Mouse (Mus musculus) MEL (cell line): Measurements from ENCODE around the gene Efr3b. TPM values are rescaled to one million over a fixed set of nuclear protein-coding genes. Genes with fewer than 3 reads are reported as not detected.

ENCODE experiments used
- DNase-seq: peaks from one replicate; pipeline ENCODE4 v3.0.0; 2011; ENCODE audit warnings: low read depth, low spot score
- H3K27ac ChIP-seq: 2 replicates; pipeline ENCODE4 v1.5.1; 2012; ENCODE audit warnings: low read depth, mild to moderate bottlenecking, control low read depth, low read length, moderate library complexity; ENCODE audit not compliant: control insufficient read depth
- H3K27me3 ChIP-seq, 2 experiments: fragments of 150-350 bp in 1 of 2; sonication (generic) in 1 of 2; 2 replicates each; pipeline ENCODE4 v1.6.1; 2012; ENCODE audit warnings: low read length in 2 of 2, mild to moderate bottlenecking in 2 of 2, improper control_type of control experiment in 1 of 2, moderate library complexity in 1 of 2; ENCODE audit not compliant: insufficient read depth in 2 of 2, control insufficient read depth in 1 of 2
- H3K36me3 ChIP-seq, 2 experiments: 2 replicates each; pipeline ENCODE4 v1.6.1; 2012 to 2014; ENCODE audit warnings: low read length in 2 of 2, improper control_type of control experiment in 1 of 2, inconsistent platforms in 1 of 2, mild to moderate bottlenecking in 1 of 2; ENCODE audit not compliant: insufficient read depth in 2 of 2, control insufficient read depth in 1 of 2
- H3K4me1 ChIP-seq, 2 experiments: fragments of 150-350 bp in 1 of 2; sonication (generic) in 1 of 2; 2 replicates each; pipeline ENCODE4 v1.6.1; 2012; ENCODE audit warnings: low read length in 2 of 2, improper control_type of control experiment in 1 of 2, mild to moderate bottlenecking in 1 of 2; ENCODE audit not compliant: insufficient read depth in 2 of 2, control insufficient read depth in 1 of 2
- H3K4me3 ChIP-seq, 2 experiments: fragments of 150-350 bp in 1 of 2; sonication (generic) in 1 of 2; 2 replicates each; pipeline ENCODE4 v1.5.1; 2012; ENCODE audit warnings: low read depth in 2 of 2, low read length in 2 of 2, mild to moderate bottlenecking in 2 of 2, moderate library complexity in 2 of 2, control low read depth in 1 of 2, improper control_type of control experiment in 1 of 2; ENCODE audit not compliant: control insufficient read depth in 1 of 2, insufficient read depth in 1 of 2
- H3K79me2 ChIP-seq: 2 replicates; pipeline ENCODE4 v1.6.1; 2012; ENCODE audit warnings: mild to moderate bottlenecking, low read length, moderate library complexity; ENCODE audit not compliant: control insufficient read depth, poor library complexity, insufficient read depth
- H3K9ac ChIP-seq: 2 replicates; pipeline ENCODE4 v1.6.1; 2012; ENCODE audit warnings: low read depth, mild to moderate bottlenecking, control low read depth, low read length, moderate library complexity; ENCODE audit not compliant: control insufficient read depth, poor library complexity, severe bottlenecking
- H3K9me3 ChIP-seq: fragments of 150-350 bp; sonication (generic); replicated peaks from 2 replicates; pipeline ENCODE4 v1.6.1; 2012; ENCODE audit warnings: mild to moderate bottlenecking, low read length, improper control_type of control experiment, moderate library complexity; ENCODE audit not compliant: insufficient read depth
- CHD1 ChIP-seq: IDR thresholded peaks from 2 replicates; pipeline ENCODE4 v1.6.1; 2012; ENCODE audit warnings: low read depth, mild to moderate bottlenecking, inconsistent platforms, low read length, improper control_type of control experiment
- E2F4 ChIP-seq: IDR thresholded peaks from 2 replicates; pipeline ENCODE4 v1.6.1; 2011; ENCODE audit warnings: low read depth, low read length, improper control_type of control experiment, borderline replicate concordance
- EP300 ChIP-seq, 2 experiments: IDR thresholded peaks; 2 replicates each; pipeline ENCODE4 v1.6.1; 2011; ENCODE audit warnings: improper control_type of control experiment in 2 of 2, low read length in 2 of 2, low read depth in 1 of 2, mild to moderate bottlenecking in 1 of 2
- JUND ChIP-seq: IDR thresholded peaks from 2 replicates; pipeline ENCODE4 v1.6.1; 2011; ENCODE audit warnings: low read depth, mild to moderate bottlenecking, improper control_type of control experiment, low read length
- MAFK ChIP-seq: IDR thresholded peaks from 2 replicates; pipeline ENCODE4 v1.6.1; 2011; ENCODE audit warnings: low read depth, mild to moderate bottlenecking, low read length, improper control_type of control experiment, borderline replicate concordance
- MAX ChIP-seq: IDR thresholded peaks from 2 replicates; pipeline ENCODE4 v1.6.1; 2011; ENCODE audit warnings: low read length, improper control_type of control experiment
- MAZ ChIP-seq: IDR thresholded peaks from 2 replicates; pipeline ENCODE4 v1.6.1; 2012; ENCODE audit warnings: low read depth, mild to moderate bottlenecking, inconsistent platforms, low read length, improper control_type of control experiment
- MEF2A ChIP-seq: IDR thresholded peaks from 2 replicates; pipeline ENCODE4 v1.6.1; 2014; ENCODE audit warnings: low read depth, mild to moderate bottlenecking, inconsistent platforms, low read length, improper control_type of control experiment; ENCODE audit not compliant: poor library complexity, insufficient replicate concordance, severe bottlenecking; ENCODE audit errors: extremely low read depth
- MYB ChIP-seq: IDR thresholded peaks from 2 replicates; pipeline ENCODE4 v1.6.1; 2011; ENCODE audit warnings: mild to moderate bottlenecking, low read depth, low read length, improper control_type of control experiment
- NRF1 ChIP-seq: IDR thresholded peaks from 2 replicates; pipeline ENCODE4 v1.6.1; 2014; ENCODE audit warnings: low read depth, mild to moderate bottlenecking, inconsistent platforms, low read length, improper control_type of control experiment, moderate library complexity; ENCODE audit not compliant: poor library complexity, insufficient read depth, severe bottlenecking
- POLR2A ChIP-seq, 2 experiments: IDR thresholded peaks; 2 replicates each; pipeline ENCODE4 v1.6.1; 2011 to 2012; ENCODE audit warnings: low read length in 2 of 2, mild to moderate bottlenecking in 2 of 2, control low read depth in 1 of 2, improper control_type of control experiment in 1 of 2, low read depth in 1 of 2, moderate library complexity in 1 of 2; ENCODE audit not compliant: control insufficient read depth in 1 of 2, insufficient read depth in 1 of 2, poor library complexity in 1 of 2
- POLR2AphosphoS2 ChIP-seq: IDR thresholded peaks from 2 replicates; pipeline ENCODE4 v1.6.1; 2011; ENCODE audit warnings: low read length, improper control_type of control experiment
- SMC3 ChIP-seq: IDR thresholded peaks from 2 replicates; pipeline ENCODE4 v1.6.1; 2011; ENCODE audit warnings: low read depth, low read length, improper control_type of control experiment
- TAL1 ChIP-seq: IDR thresholded peaks from 2 replicates; pipeline ENCODE4 v1.6.1; 2012; ENCODE audit warnings: mild to moderate bottlenecking, inconsistent platforms, low read length, moderate library complexity, mixed read lengths
- UBTF ChIP-seq: IDR thresholded peaks from 2 replicates; pipeline ENCODE4 v1.6.1; 2012; ENCODE audit warnings: low read depth, mild to moderate bottlenecking, inconsistent platforms, low read length, improper control_type of control experiment, moderate library complexity, borderline replicate concordance; ENCODE audit not compliant: insufficient read depth
- USF2 ChIP-seq, 2 experiments: IDR thresholded peaks; 2 replicates each; pipeline ENCODE4 v1.6.1; 2011 to 2012; ENCODE audit warnings: improper control_type of control experiment in 2 of 2, low read length in 2 of 2, borderline replicate concordance in 1 of 2, inconsistent platforms in 1 of 2, low read depth in 1 of 2, mild to moderate bottlenecking in 1 of 2; ENCODE audit not compliant: insufficient read depth in 1 of 2
- ZKSCAN1 ChIP-seq: IDR thresholded peaks from 2 replicates; pipeline ENCODE4 v1.6.1; 2012; ENCODE audit warnings: low read depth, mild to moderate bottlenecking, inconsistent platforms, low read length, improper control_type of control experiment, moderate library complexity
- ZNF384 ChIP-seq: IDR thresholded peaks from 2 replicates; pipeline ENCODE4 v1.6.1; 2012; ENCODE audit warnings: low read depth, mild to moderate bottlenecking, inconsistent platforms, low read length, improper control_type of control experiment
- polyA plus RNA-seq, 2 experiments: library from polyadenylated mRNA; stranded (reverse) in 1 of 2; unstranded in 1 of 2; fragments of >175 nt in 1 of 2; fragments of >200 nt in 1 of 2; gene quantifications; 2 replicates each; pipeline versions ENCODE4 v1.2.1 to v1.2.4; 2012; ENCODE audit warnings: low replicate concordance in 2 of 2, low read depth in 1 of 2; ENCODE audit not compliant: insufficient read length in 2 of 2, insufficient read depth in 1 of 2, missing spikeins in 1 of 2
- total RNA-seq: library from RNA; depleted of rRNA; stranded (reverse); fragments of 300-350 nt; gene quantifications from 2 replicates; pipeline ENCODE4 v1.2.3, GENCODE M21; 2012

Gene Efr3b
- total and polyA plus RNA-seq, 3 experiments = 1.5 to 1.7 TPM; not detected in 1

DNA sequence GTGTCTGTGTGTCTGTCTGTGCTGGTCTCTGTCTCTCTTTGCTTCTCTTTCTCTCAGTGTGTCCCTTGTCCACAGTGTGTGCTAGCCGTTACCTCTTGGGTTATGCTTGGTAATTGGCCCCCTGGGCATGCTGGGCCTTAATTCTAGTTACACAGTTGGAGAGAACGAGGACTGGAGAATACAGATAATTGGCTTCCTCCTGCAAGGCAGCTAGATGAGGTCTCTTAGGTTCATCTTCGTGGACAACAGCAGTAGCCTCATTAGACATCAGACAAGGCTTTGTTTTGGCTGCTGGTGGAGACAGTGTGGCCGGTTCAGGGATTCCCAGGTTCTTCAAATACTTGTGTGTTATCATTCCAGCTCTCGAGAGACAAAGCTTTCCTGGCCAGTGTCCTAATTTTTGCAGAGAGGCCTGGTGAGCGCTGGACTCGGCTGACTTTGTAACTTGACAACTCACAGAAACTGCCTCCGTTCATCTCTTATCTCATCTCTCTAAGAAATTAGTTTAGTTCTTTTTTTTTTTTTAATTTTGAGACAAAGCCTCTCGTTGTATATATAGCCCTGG is 12.2 kb upstream of the Efr3b start:
- DNase-seq = no peak
- Histone ChIP-seq H3K9ac (no peak overlapping the region), H3K4me1 (peaks cover 3 to 20% of the 10 kb centered on the region in 2 experiments), H3K9me3 (no peaks in the 10 kb centered on the region), H3K4me3 (no peak overlapping the region), H3K27ac (no peak overlapping the region), H3K27me3 (no peaks in the 10 kb centered on the region), H3K79me2 (no peaks in the 10 kb centered on the region), H3K36me3 (peaks cover 0 to 8% of the 10 kb centered on the region in 2 experiments; a peak in 2 of 4 replicates)
- TF ChIP-seq ZNF384 (peak; percentile 74), MAFK (no peak)

DNA sequence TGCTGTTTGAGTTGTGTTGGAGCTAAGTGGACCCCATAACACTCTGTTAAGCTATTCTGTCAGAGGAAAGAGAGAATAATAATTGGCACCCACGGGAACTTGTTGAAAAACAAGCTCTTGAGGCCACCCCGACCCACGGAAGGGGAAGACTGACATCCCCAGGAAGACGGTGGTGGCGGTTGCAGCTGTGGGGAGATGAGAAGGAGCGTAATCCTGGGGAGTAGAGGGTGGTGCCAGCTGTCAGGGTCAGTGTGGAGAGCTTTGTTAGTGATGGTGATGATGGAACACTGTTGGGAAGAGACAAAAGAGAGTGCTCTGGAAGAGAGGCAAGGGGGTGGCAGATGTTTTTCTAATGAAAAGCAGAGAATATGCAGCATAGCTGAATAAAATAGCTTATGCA is 9.3 kb upstream of the Efr3b start:
- Histone ChIP-seq H3K4me3 (no peak overlapping the region), H3K36me3 (peaks cover 0 to 5% of the 10 kb centered on the region in 2 experiments; a peak in 2 of 4 replicates), H3K27me3 (no peaks in the 10 kb centered on the region), H3K4me1 (peaks cover 3 to 10% of the 10 kb centered on the region in 2 experiments), H3K27ac (no peak overlapping the region), H3K79me2 (no peaks in the 10 kb centered on the region), H3K9ac (no peak overlapping the region), H3K9me3 (no peaks in the 10 kb centered on the region)
- no peak for DNase-seq
- no peak for TF ChIP-seq E2F4
- TF ChIP-seq MEF2A = no peak
- TF ChIP-seq SMC3 = no peak
- TF ChIP-seq EP300 (IDR thresholded peaks at IDR 0.05; ENCODE audit: low read depth in 1 of 2, low read length in 2 of 2) = no peak
- no peak for TF ChIP-seq POLR2A (IDR thresholded peaks at IDR 0.05; ENCODE audit: control insufficient read depth in 1 of 2, insufficient read depth in 1 of 2, low read depth in 1 of 2, low read length in 2 of 2, poor library complexity in 1 of 2)

DNA sequence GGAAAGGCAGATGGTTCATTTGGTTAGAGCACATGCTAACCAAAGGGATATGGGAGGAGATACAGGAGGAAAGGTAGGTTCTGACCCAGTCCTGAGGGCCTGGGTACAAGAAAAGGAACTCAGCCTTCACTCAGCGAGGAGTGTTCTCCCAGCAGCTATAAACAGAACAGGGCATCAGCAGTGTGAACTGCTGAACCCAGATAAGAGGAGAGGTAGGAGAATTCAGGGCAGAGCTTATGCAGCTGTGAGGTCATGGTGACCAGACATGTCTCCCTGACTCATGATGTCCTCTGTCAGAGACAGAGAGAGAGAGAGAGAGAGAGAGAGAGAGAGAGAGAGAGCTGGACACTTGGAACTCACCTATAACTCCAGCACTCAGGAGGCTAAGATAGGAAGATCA is 7.3 kb upstream of the Efr3b start:
- Histone ChIP-seq H3K9me3 (no peaks in the 10 kb centered on the region), H3K27ac (no peak overlapping the region), H3K4me1 (peaks cover 0 to 5% of the 10 kb centered on the region in 2 experiments; a peak in 3 of 4 replicates), H3K9ac (no peak overlapping the region), H3K79me2 (no peaks in the 10 kb centered on the region), H3K4me3 (no peak overlapping the region), H3K36me3 (peaks cover 0 to under 1% of the 10 kb centered on the region in 2 experiments; a peak in 2 of 4 replicates), H3K27me3 (no peaks in the 10 kb centered on the region; a peak in 1 of 4 replicates)
- TF ChIP-seq ZKSCAN1 (no peak), CHD1 (no peak), MAX (no peak), USF2 (IDR thresholded peaks at IDR 0.05; ENCODE audit: borderline replicate concordance in 1 of 2, insufficient read depth in 1 of 2, low read depth in 1 of 2, low read length in 2 of 2) (no peak), ZNF384 (no peak), NRF1 (no peak), JUND (no peak), UBTF (no peak), TAL1 (no peak), MYB (no peak), MAZ (no peak), EP300 (IDR thresholded peaks at IDR 0.05; ENCODE audit: low read depth in 1 of 2, low read length in 2 of 2) (no peak), POLR2AphosphoS2 (no peak), E2F4 (no peak)
- no peak for DNase-seq
